ENCODE assay signal across 8 mouse cellular contexts in genomic region chr8:13213479-13214268, GRCm38 (mm10). TPM values are rescaled to one million over a fixed set of nuclear protein-coding genes. Genes with fewer than 3 reads are reported as not detected.
A peak's percentile ranks its signal among the peaks of the same experiment; 100 is the strongest.
DNase-seq lines count a peak whose midpoint lies in the region; ATAC-seq and TF ChIP-seq lines count a peak whose summit lies in the region.

No protein-coding gene starts in this region.

- peak; percentile 56 for ATAC-seq in hindbrain, embryonic 12.5 days (ENCODE audit: low FRiP score)
- peak; percentile 87 for ATAC-seq in lung, postnatal 0 days

- peaks cover 10% of the 10 kb centered on the region for H3K4me1 ChIP-seq in hindbrain, embryonic 12.5 days
- peaks cover 11% of the 10 kb centered on the region; the same call in 1 of the 2 replicates for H3K4me1 ChIP-seq in lung, postnatal 0 days (ENCODE audit: insufficient read depth, low read depth, low read length)

- DNase-seq in Muller cell, postnatal 12 days (ENCODE audit: inconsistent ontology term): peak; percentile 80
- peak; percentile 58 for DNase-seq in cerebellum, adult 9-11 months
- DNase-seq in frontal cortex, postnatal 10 days (ENCODE audit: low spot score in 2 of 2): peak; percentile 82 to 83
- DNase-seq in layer of hippocampus, postnatal 10 days (ENCODE audit: low spot score in 2 of 2): peak; percentile 93 to 94
- peak; percentile 93 for DNase-seq in lung, postnatal 0 days (ENCODE audit: low spot score)
- DNase-seq in ovary, postnatal 10 days (ENCODE audit: low spot score): peak; percentile 65
- DNase-seq in thymus, postnatal 0 days (ENCODE audit: low spot score): peak; percentile 94

- no peaks in the 10 kb centered on the region for H3K36me3 ChIP-seq in hindbrain, embryonic 12.5 days
- H3K36me3 ChIP-seq in lung, postnatal 0 days (ENCODE audit: insufficient read depth, low read length): no peaks in the 10 kb centered on the region

- no peak overlapping the region for H3K4me2 ChIP-seq in hindbrain, embryonic 12.5 days (replicated peaks)
- H3K4me2 ChIP-seq in lung, postnatal 0 days (replicated peaks; ENCODE audit: low read depth, low read length): no peak overlapping the region

- no peaks in the 10 kb centered on the region for H3K9me3 ChIP-seq in hindbrain, embryonic 12.5 days (replicated peaks)
- H3K9me3 ChIP-seq in lung, postnatal 0 days (ENCODE audit: low read length): no peaks in the 10 kb centered on the region

- no peak overlapping the region for H3K4me3 ChIP-seq in hindbrain, embryonic 12.5 days
- no peak overlapping the region for H3K4me3 ChIP-seq in lung, postnatal 0 days (ENCODE audit: low read depth, low read length)

- 30% methylated on average over 10 of the region's 10 CpGs for WGBS in hindbrain, embryonic 12.5 days
- 14% methylated on average over 10 of the region's 10 CpGs for WGBS in lung, postnatal 0 days

- TF ChIP-seq EP300 in lung, postnatal 0 days (IDR thresholded peaks at IDR 0.05): no peak

- TF ChIP-seq CTCF in lung, postnatal 0 days (IDR thresholded peaks at IDR 0.05): peak; percentile 96

- H3K27me3 ChIP-seq in hindbrain, embryonic 12.5 days: no peaks in the 10 kb centered on the region
- H3K27me3 ChIP-seq in lung, postnatal 0 days (replicated peaks; ENCODE audit: insufficient read depth, low read length): no peaks in the 10 kb centered on the region

- no peak overlapping the region for H3K9ac ChIP-seq in hindbrain, embryonic 12.5 days
- H3K9ac ChIP-seq in lung, postnatal 0 days (replicated peaks; ENCODE audit: low read depth): no peak overlapping the region

- H3K27ac ChIP-seq in hindbrain, embryonic 12.5 days: no peak overlapping the region
- H3K27ac ChIP-seq in lung, postnatal 0 days (ENCODE audit: low read length): no peak overlapping the region; the same call in 1 of the 2 replicates

RNA-seq across cellular contexts. Expression of gene Grtp1, which starts 13.3 kb away (rescaled TPM):
- 9.2 and 10.8 TPM in 2 replicates for polyA plus RNA-seq in hindbrain, embryonic 12.5 days (2016; fragmentation: Nextera tagmentation; extraction: Ambion mirVana)
- 10 to 100 TPM; 10.3 to 10.8 TPM for total RNA-seq in layer of hippocampus, postnatal 10 days (2021)
- 2.0 and 2.5 TPM in 2 replicates for polyA plus RNA-seq in lung, postnatal 0 days (2015; fragmentation: Nextera tagmentation; extraction: Ambion mirVana)
- 1.1 and 1.5 TPM in 2 replicates for polyA plus RNA-seq in thymus, postnatal 0 days (2015; fragmentation: Nextera tagmentation; extraction: Ambion mirVana)

RNA-seq across cellular contexts. Expression of gene Adprhl1, which starts 40.3 kb away (rescaled TPM):
- polyA plus RNA-seq in hindbrain, embryonic 12.5 days (2016; fragmentation: Nextera tagmentation; extraction: Ambion mirVana): 0.25 and 0.40 TPM in 2 replicates
- 1 to 10 TPM; 2.2 to 3.1 TPM for total RNA-seq in layer of hippocampus, postnatal 10 days (2021)
- 0.93 and 1.0 TPM in 2 replicates for polyA plus RNA-seq in lung, postnatal 0 days (2015; fragmentation: Nextera tagmentation; extraction: Ambion mirVana)
- 0.31 TPM in 1 of 2 replicates, not detected in the other for polyA plus RNA-seq in thymus, postnatal 0 days (2015; fragmentation: Nextera tagmentation; extraction: Ambion mirVana)

RNA-seq across cellular contexts. Expression of gene Lamp1, which starts 54.7 kb away (rescaled TPM):
- polyA plus RNA-seq in hindbrain, embryonic 12.5 days (2016; fragmentation: Nextera tagmentation; extraction: Ambion mirVana): 276 and 280 TPM in 2 replicates
- total RNA-seq in layer of hippocampus, postnatal 10 days (2021): 100 to 1,000 TPM; 283 to 309 TPM
- 508 and 522 TPM in 2 replicates for polyA plus RNA-seq in lung, postnatal 0 days (2015; fragmentation: Nextera tagmentation; extraction: Ambion mirVana)
- 211 and 215 TPM in 2 replicates for polyA plus RNA-seq in thymus, postnatal 0 days (2015; fragmentation: Nextera tagmentation; extraction: Ambion mirVana)
